Comparison of ENCODE assay signal across 22 mouse cellular contexts in genomic region chr3:109480625-109481024, GRCm38 (mm10).
DNase-seq lines count a peak whose midpoint lies in the region; ATAC-seq lines count a peak whose summit lies in the region.
"Had no signal": no experiment of that assay in that cellular context is flagged by ENCODE, and none has a peak within 500 bp of the region (broad histone marks: within the 10 kb centered on the region; RNA-seq: fewer than 3 reads in every experiment).

No protein-coding gene starts in this region.

- H3K9me3 ChIP-seq in liver, embryonic 16.5 days (replicated peaks; ENCODE audit: control insufficient read depth, low read length), result no peaks in the 10 kb centered on the region
- H3K9me3 ChIP-seq in liver, embryonic 12.5 days (replicated peaks), result no peaks in the 10 kb centered on the region
- no peaks in the 10 kb centered on the region for H3K9me3 ChIP-seq in heart, embryonic 12.5 days (replicated peaks)
- H3K9me3 ChIP-seq: embryonic facial prominence, embryonic 10.5 days; heart, embryonic 13.5 days; midbrain, embryonic 15.5 days; stomach, embryonic 15.5 days had no signal

- H3K4me3 ChIP-seq in liver, embryonic 16.5 days (ENCODE audit: low read depth, low read length), result no peak overlapping the region
- H3K4me3 ChIP-seq in liver, embryonic 12.5 days, result no peak overlapping the region
- H3K4me3 ChIP-seq in heart, embryonic 12.5 days, result no peak overlapping the region
- H3K4me3 ChIP-seq: embryonic facial prominence, embryonic 10.5 days; gastrocnemius, adult 2 months; heart, embryonic 13.5 days; midbrain, embryonic 15.5 days; stomach, embryonic 15.5 days had no signal

- no peaks in the 10 kb centered on the region for H3K4me1 ChIP-seq in liver, embryonic 16.5 days (ENCODE audit: control insufficient read depth, low read depth, low read length)
- H3K4me1 ChIP-seq in liver, embryonic 12.5 days, result no peaks in the 10 kb centered on the region
- H3K4me1 ChIP-seq in heart, embryonic 12.5 days (replicated peaks), result 0 out of 2 replicates have a peak, but pooled peaks cover 9% of the 10 kb centered on the region
- H3K4me1 ChIP-seq: embryonic facial prominence, embryonic 10.5 days; stomach, embryonic 15.5 days had no signal

- ATAC-seq in liver, embryonic 16.5 days (ENCODE audit: low read depth), result 0 out of 2 replicates have a peak, but pooled peaks have one; percentile 35
- no peak for ATAC-seq in liver, embryonic 12.5 days
- peak; percentile 43 for ATAC-seq in megakaryocyte progenitor cell, adult 5-6 weeks (replicated peaks; ENCODE audit: poor library complexity)
- ATAC-seq in heart, embryonic 12.5 days (ENCODE audit: insufficient number of reproducible peaks, low FRiP score), result no peak
- ATAC-seq: activated CD4-positive, CD25-positive, alpha-beta regulatory T cell, adult 4 months; midbrain, embryonic 15.5 days had no signal

- 44% methylated on average over 2 of the region's 2 CpGs for WGBS in liver, embryonic 16.5 days (ENCODE audit: insufficient replicate concordance)
- whole genome bisulfite sequencing in liver, embryonic 12.5 days (ENCODE audit: insufficient replicate concordance), result 68% methylated on average over 2 of the region's 2 CpGs
- WGBS in heart, embryonic 12.5 days, result 72% methylated on average over 2 of the region's 2 CpGs

- DNase-seq in kidney, adult 11 months, result peak; percentile 6
- DNase-seq in kidney, adult 8-10 months, result no peak
- peak; percentile 48 for DNase-seq in lung, postnatal 10 days
- DNase-seq in adrenal gland, adult 18-20 months (ENCODE audit: low spot score in 2 of 2), result no peak
- DNase-seq: cerebellum, adult 8-10 months; gastrocnemius, adult 2 months; heart, postnatal 36 days; left cerebral cortex, postnatal 4 days; retina, postnatal 1 day; thymus, adult 2 months had no signal

- H3K9ac ChIP-seq in liver, embryonic 16.5 days (ENCODE audit: low read depth, low read length), result no peak overlapping the region
- no peak overlapping the region for H3K9ac ChIP-seq in liver, embryonic 12.5 days
- H3K9ac ChIP-seq in heart, embryonic 12.5 days, result no peak overlapping the region
- H3K9ac ChIP-seq: heart, embryonic 13.5 days; hindbrain, embryonic 14.5 days; midbrain, embryonic 15.5 days; stomach, embryonic 15.5 days had no signal

- no peak overlapping the region for H3K4me2 ChIP-seq in liver, embryonic 16.5 days (ENCODE audit: low read depth, low read length)
- no peak overlapping the region for H3K4me2 ChIP-seq in liver, embryonic 12.5 days
- no peak overlapping the region for H3K4me2 ChIP-seq in heart, embryonic 12.5 days
- H3K4me2 ChIP-seq: heart, embryonic 13.5 days; hindbrain, embryonic 14.5 days; liver, embryonic 11.5 days; midbrain, embryonic 15.5 days; stomach, embryonic 15.5 days had no signal

- no peaks in the 10 kb centered on the region for H3K36me3 ChIP-seq in liver, embryonic 16.5 days (ENCODE audit: control insufficient read depth, insufficient read depth)
- no peaks in the 10 kb centered on the region for H3K36me3 ChIP-seq in liver, embryonic 12.5 days
- no peaks in the 10 kb centered on the region for H3K36me3 ChIP-seq in heart, embryonic 12.5 days
- H3K36me3 ChIP-seq: embryonic facial prominence, embryonic 10.5 days; G1E; heart, embryonic 13.5 days; midbrain, embryonic 15.5 days; stomach, embryonic 15.5 days had no signal

- no peaks in the 10 kb centered on the region for H3K27me3 ChIP-seq in liver, embryonic 16.5 days (ENCODE audit: control insufficient read depth, insufficient read depth, low read depth, low read length)
- no peaks in the 10 kb centered on the region for H3K27me3 ChIP-seq in liver, embryonic 12.5 days (replicated peaks)
- H3K27me3 ChIP-seq in heart, embryonic 12.5 days (replicated peaks), result no peaks in the 10 kb centered on the region
- H3K27me3 ChIP-seq: heart, embryonic 13.5 days; midbrain, embryonic 15.5 days; stomach, embryonic 15.5 days had no signal

- no peak overlapping the region for H3K27ac ChIP-seq in liver, embryonic 16.5 days (ENCODE audit: low read length)
- no peak overlapping the region for H3K27ac ChIP-seq in liver, embryonic 12.5 days
- no peak overlapping the region for H3K27ac ChIP-seq in heart, embryonic 12.5 days (ENCODE audit: poor library complexity, severe bottlenecking)
- H3K27ac ChIP-seq: embryonic facial prominence, embryonic 10.5 days; gastrocnemius, adult 2 months; heart, embryonic 13.5 days; hindbrain, embryonic 14.5 days; midbrain, embryonic 15.5 days; stomach, embryonic 15.5 days had no signal

Comparison
In these comparisons a context has a peak if more than half of its experiments do, and no peak if none do; other contexts are left out.
1. DNase-seq: peak in kidney, adult 11 months (single experiment) and lung, postnatal 10 days (single experiment); none in kidney, adult 8-10 months (0 of 2) and adrenal gland, adult 18-20 months (0 of 2).
2. ATAC-seq: peak in liver, embryonic 16.5 days (single experiment) and megakaryocyte progenitor cell, adult 5-6 weeks (single experiment); none in liver, embryonic 12.5 days (single experiment) and heart, embryonic 12.5 days (single experiment).